Mouse (Mus musculus) heart, adult 18-20 months (tissue): Measurements from ENCODE around the gene Fars2. TPM values are rescaled to one million over a fixed set of nuclear protein-coding genes. Genes with fewer than 3 reads are reported as not detected.

Experiments used
- DNase-seq, 2 experiments: peaks; one replicate each; pipeline ENCODE4 v3.0.0; 2021 to 2022; ENCODE audit warnings: mixed read lengths in 1 of 2
- total RNA-seq, 2 experiments: library from RNA; stranded (reverse); gene quantifications; 2 replicates each; pipeline ENCODE4 v1.2.3; 2021

The Fars2 gene
- total RNA-seq, 2 experiments from 2014 or later, result 80.0 to 86.2 TPM

- DNase-seq, result no peak
Observed at GRCm38 (mm10) chr13:36518144-36518571, 400.9 kb downstream of the Fars2 start.

DNA sequence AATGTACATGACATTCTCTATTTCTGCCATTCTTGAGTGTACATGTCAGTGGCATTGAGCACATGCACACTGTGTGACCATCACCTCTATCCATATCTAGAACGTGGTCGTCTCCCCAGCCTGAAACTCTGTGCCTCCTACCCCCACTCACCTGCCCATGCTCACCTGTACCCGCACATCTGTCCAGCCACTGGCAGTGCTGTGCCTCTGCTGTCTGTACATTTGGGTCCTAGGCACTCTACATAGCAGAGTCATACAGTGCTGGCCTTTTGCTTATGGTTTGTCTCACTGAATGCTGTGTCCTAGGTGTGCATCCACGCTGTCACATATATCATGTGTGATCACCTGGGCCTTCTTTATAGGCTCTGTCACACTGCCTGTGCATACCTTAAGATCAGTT lies 410.5 kb downstream of the Fars2 start:
- DNase-seq, result no peak

DNA sequence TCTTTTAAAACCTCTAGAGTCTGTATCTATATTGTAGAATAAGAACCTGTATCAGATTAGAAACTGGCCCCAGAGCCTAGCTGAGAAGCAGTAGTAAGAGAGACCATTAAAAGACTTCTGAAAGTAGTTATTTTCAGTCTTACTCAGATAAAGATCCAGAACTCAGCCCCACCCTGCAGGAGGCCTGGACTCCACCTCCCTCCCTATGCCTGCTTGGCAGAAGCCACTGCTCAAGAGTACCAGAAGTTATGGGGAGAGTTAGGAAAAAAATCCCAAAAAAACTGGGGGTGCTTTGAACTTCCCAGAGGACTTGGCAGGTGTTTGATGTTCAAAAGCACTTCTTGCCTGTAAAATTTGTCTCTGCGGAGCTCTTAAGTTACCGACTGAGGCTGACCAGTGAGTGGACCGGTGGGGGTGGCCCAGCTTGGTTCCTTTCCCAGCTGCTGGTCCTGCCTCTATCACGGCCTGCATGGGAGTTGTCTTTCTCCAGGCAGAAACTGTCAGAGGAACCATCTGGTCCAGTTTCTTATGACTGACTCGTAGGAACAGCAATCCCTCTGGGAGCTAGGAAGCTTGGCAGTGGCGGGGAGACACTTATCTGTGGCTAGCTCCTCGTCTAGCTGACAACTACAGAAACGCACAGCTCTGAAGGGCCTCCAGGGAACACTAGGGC lies 411.1 kb downstream of the Fars2 start:
- peak; percentile 79 to 92 for DNase-seq

- no peak for DNase-seq
Observed at GRCm38 (mm10) chr13:36529467-36530039, 412.3 kb downstream of the Fars2 start.

- no peak for DNase-seq
Observed at GRCm38 (mm10) chr13:36530852-36531251, 413.6 kb downstream of the Fars2 start.

- DNase-seq, result no peak
Observed at GRCm38 (mm10) chr13:36531893-36532292, 414.7 kb downstream of the Fars2 start.

- DNase-seq, result no peak
Observed at GRCm38 (mm10) chr13:36533071-36533470, 415.9 kb downstream of the Fars2 start.

GRCm38 (mm10) chr13:36533518-36533917 lies 416.3 kb downstream of the Fars2 start:
- no peak for DNase-seq

DNA sequence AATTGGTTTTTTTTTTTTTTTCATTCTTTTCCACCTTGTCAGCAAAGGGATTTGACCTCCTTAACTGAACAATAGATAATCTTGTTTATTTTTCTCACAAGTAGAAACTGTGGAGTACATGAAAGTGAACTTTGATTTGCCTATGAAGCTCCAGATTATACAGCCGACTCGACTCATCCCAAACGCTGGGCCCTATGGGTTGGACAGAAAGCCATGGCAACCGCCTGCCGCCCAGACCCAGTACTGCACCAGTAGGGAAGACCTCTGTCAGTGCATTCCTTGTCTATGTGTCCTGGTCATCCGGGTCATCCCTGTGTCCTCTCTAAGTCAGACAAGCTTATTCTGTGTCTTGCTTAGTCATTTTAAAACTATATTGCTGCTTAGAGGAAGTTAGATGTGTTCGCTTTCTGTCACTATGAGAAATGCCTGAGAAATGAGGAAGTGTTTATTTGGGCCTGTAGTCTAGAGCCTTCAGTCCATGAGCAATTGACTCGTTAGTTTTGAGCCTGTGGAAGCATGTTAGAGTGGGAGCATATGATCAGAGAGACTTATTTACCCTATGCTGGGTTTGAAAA lies 416.8 kb downstream of the Fars2 start:
- DNase-seq, result no peak

- DNase-seq, result no peak
Observed at GRCm38 (mm10) chr13:36537580-36537979, 420.4 kb downstream of the Fars2 start.

GRCm38 (mm10) chr13:36538385-36538784 lies 421.2 kb downstream of the Fars2 start:
- no peak for DNase-seq

DNA sequence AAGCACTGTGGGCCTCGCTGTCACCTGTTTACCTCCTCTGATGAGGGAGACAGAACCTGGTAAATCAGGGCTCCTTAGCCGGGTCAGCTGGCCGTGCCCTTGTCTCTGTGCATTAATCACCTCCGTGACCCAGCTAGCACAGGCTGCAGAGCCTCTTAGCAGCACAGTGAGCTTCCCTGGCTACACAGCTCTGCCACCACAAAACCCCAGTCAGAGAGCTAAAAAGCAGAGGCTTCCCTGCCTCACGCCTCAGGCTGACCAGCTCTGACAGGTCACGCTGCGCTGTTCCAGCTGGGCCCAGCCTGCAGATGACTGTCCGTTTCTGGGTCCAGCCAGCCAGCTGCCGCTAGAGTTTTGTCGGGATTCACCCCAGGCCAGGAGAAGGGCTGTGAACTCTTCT lies 423.0 kb downstream of the Fars2 start:
- DNase-seq, result peak; percentile 56 to 69

DNA sequence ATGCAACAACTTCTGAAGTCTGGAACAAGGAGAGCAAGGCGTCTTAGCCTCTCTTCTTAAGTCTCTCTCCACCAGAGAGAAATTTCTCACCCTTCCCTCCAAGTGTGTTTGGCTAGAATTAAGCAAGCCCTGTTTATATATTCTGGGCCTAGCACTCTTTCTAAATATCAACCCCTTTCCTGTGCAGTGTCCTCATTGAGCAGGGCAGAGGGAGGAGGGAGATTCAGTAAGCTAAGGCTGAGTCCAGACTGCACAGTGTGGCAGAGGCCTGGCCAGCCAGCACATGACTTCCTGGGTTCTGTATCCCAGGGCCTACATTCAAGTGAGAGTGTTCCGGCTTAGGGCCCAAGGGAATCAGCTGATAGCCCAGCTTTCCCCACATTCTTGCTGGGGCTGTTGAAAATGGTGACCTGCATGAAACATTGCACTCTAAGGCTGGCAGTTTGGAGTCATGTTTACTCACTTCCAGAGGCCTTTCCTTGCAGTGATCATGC lies 424.1 kb downstream of the Fars2 start:
- DNase-seq, result peak; percentile 38 to 71

DNA sequence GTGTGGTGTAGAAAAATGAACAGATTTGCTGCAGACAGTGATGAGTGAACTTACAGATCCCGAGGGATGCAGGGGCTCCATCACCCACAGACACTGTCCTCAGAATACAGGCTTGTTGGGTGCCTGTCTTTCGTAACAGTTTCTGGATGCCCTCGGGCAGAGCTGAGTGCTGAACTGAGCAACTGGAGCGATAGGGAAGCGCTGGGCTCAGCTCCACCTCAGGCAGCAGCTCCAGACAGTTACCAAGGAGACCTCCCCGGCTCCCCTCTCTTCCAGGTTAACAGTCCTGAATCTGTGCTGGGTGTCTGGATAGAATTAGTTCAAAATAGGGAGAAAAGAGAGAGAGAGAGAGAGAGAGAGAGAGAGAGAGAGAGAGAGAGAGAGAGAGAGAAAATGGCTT lies 433.5 kb downstream of the Fars2 start:
- no peak for DNase-seq

DNA sequence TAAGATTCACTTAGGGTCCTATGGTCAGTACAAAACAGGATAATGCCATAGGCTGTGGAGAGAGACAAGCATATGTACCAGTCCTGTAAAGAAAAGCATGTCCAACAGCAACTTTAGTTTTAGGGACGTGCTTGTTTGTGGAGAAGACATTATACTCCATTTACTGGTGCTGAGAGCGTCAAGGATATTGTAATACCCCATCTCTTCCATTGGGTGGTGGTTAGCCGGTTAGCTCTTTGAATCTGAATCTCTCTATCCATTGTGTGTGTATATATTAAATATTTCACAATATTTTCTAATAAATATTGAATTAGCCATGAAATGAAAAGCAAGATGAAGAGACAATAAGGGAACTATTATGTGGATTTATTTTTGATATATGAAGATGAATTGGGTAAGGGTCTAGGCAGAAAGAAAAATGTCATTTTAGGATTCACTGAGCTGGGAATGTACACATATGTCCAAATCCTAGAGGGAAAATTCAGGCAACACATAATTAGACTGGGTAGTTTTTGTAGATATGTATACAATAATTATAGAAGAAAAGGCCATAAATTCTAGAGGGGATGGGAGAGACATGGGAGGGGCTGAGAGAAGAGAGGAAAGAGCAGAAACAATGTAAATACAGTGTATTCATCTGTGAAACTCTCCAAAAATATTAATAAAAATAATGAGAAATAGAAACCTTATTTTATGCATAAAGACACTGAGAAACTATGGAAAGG lies 435.5 kb downstream of the Fars2 start:
- DNase-seq, result no peak

DNA sequence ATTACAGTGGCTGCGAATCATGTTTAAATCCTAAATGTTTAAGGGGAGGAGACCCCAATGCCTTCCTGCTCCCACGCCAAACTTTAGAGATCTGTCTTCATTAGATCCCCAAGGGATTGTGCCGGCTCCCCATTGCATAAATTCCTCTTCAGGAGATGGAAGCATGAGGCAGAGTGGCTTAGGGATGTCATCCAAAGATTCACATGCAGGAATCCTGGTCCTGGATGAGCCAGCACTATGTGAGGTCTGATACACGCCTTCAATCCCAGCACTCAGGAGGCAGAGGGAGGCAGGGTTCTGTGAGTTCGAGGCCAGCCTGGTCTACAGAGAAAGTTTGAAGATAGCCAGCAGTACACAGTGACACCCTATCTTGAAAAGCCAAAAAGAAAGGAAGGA lies 436.0 kb downstream of the Fars2 start:
- no peak for DNase-seq

DNA sequence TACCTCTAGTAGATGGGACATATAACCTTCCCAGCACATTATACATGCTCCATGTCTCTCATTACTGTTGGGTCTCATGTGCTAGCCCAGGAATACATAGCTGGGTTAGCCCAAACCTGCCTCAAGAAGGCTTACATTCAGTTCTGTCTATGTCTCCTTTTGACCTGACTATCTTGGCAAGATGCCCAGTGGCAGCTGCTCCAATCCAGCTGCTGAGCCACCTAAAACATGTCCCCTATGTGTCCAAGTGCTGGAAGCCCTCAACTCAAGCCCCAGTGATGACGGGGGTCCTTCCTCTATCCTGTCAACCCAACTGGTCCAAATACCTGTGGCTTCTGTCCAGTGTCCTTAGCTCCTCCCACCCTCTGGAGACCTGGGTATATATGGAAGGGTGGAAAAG lies 437.5 kb downstream of the Fars2 start:
- no peak for DNase-seq

DNA sequence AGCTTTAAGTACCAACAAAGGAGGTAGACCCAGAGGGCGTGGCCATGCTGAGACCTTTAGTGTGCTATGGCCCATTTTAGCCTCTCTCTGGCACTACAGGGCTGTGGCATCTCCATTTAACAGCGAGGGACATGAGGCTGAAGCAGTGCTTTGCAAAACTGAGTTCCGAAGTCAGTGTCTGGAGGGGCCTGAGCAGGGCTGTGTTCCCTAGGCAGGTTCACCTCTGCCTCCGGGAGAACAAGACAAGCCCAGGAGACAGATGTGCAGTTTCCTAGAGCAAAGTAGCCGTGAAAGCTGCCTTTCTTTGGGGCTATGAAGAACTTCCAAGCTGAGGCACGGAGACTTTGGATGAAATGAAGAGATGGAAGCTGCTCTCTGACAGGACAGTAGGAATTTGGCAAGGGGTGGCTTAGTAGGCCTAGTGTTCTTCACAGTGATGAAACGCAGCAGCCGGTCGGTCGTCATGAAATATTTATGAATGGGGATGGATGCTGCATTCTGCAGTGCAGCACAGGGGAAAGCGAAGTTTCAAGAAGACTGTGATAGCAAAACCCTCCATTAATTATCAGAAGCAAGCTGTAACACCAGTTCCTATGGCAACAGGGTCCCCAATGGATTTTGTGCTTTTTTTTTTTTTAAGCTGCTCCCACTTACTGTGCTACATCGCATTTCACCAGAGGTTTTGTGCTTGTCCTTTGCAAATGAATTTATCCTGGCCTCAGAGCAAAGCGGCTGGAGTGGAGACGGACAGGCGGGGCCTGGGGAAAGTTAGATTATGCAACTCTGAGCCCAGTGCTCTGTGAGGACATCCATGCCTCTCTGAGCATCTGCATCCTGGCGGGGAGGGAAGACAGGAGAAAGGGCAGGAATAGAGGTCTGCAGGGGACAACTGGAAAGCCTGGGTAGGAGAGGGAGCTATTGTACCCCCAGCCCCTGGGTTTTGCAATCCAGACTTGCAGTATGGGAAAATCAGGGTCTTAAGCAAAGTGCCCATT lies 445.5 kb downstream of the Fars2 start:
- peak; percentile 51 to 63 for DNase-seq

DNA sequence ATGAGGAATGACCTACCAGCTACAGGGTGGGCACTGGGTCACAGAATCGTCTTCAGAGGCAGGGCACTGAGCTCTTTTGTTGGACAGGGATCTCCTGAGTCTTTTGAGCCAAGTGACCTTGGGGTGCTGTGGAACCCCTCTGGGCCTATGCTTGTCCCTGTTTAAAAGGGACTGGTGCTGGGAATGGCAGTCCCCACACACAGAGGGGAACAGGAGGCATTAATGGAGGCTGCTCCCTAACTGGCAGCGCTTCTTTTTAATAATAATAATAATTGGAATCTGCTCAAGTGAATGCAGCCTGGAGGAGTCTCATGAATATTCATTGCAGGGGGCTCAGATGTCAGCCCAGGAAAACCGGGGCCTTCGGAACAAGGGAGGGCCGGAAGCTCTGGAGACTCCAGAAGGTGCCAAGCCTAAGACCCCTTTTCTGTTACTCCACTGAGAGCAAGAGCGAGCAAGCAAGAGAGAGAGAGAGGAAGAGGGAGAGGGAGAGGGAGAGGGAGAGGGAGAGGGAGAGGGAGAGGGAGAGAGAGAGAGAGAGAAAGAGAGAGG lies 447.6 kb downstream of the Fars2 start:
- DNase-seq, result no peak

DNA sequence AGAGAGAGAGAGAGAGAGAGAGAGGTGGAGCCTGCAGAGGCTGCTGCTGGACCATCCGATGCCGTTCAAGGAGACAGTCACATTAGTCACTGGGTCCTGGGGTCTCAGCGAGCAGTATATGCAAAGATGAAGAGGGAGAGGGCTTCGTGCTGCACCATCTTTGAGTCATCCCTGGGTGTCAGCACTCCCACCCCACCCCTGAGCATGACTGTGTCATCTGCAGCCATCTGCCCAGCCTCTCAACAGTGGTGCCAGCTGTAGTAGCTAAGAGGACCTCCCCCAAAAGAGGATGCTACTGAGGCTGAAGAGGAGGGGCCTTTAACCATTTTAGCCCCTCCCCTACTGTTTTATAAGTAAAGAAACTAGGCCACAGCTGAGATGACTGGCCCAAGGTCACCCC lies 459.6 kb downstream of the Fars2 start:
- no peak for DNase-seq

DNA sequence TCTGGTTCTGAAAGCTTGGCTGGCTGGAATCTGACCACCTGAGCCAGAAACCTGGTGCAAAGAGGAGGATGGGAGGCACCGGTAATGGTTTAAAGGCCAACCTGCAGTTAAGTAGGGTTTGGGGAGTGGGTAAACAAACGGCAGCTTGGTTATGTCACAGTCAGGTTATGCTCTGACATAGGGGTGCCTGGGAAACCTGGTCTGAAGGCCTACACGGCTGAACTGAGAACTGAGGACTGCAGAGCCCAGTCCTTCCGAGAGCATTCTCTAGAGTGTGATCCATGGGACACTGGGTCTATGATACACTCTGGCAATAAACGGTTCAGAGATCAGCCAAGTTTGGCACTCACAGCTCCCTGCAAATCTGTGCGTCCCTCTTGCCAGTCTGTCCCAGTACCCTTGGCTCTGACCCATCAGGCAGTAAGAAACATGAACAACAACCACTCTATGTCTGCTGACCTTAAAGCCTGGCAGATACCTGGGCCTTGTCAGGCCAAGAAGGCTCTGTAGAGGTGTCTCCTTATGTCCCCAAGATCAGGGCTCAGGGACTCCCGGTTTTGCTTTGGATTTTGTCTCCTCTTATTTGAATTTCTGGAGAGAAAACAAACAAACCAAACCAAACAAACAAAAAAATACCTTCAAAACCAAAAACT lies 460.8 kb downstream of the Fars2 start:
- DNase-seq, result peak; percentile 9 to 19
